Mouse (Mus musculus) 416B (cell line): ENCODE measurements at regions not wholly inside any gene's neighbourhood (a gene's known extent, or its start where the extent isn't known, plus 50 kb on each side); places are given as distances from the start of the nearest gene placed in this dataset.

ENCODE experiments used
- DNase-seq: peaks from one replicate; pipeline ENCODE4 v3.0.0; 2011; ENCODE audit warnings: low read depth

DNA sequence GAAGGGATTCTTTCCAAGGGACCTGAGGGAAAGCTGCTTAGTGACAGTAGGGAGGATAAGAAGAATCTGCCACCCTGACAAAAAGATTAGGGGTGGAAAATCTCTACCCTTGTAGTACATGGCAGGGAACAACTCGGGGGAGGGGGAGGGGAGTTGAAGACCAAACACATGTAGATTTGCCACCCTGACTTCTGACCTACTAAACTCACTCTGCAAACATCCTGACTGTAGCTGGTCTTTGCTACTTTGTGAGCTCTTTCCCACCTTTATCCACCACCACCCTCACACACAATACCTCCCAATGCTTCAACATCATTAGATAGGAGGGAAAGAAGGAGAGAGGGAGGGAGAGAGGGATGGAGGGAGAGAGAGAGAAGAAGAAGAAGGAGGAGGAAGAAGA lies 140.4 kb upstream of the BC052040 start:
- DNase-seq, result no peak

DNA sequence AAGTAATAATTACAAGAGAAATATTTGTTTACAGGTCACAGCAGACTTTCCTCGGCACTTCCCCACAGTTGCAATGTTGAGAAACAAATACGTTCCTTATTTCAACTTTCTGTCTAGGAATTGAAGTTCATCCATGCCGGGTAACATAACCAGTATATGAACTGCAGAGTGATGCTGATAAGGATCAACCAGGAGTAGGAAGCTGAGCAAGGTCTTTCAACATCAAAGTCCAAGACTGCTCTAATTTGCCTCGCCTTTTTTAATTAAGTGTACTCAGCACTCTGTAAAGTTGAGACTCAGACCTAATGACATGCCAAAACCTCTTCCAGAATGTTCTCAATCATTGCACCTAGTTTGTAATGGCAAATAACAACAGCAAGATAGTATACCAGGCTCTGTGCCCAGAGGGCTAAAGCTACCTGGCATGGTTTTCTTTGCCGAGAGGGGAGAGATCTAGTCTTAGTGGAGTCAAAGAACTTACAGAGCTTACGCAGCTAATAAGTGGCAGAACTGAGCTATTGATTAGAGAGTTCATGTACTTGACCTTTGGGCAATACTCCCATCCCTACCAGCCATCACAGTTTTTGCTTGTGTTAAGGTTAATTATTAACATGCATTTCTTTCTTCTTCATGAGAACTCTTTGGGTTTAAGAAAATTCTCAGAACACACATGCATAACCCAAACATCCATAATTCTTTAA lies 131.6 kb upstream of the BC052040 start:
- no peak for DNase-seq

DNA sequence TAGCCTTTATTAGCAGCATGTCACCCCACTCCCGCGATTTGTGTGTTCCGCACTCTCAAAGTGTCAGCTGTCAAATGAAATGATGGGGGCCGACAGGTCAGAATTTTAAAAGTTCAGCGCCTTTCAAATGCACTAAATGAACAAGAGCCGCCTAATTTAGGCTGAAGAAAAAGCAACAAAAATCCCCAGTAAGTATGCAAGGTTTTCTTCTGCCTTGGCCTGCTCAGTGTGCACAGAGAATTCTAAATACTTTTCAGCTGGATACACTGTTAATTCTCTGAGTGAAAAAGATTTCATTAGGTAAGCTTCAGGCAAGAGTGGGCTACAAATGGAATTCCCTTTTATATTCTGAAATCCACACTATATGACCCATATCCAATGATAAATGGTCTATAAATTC lies 125.9 kb upstream of the BC052040 start:
- DNase-seq, result no peak

DNA sequence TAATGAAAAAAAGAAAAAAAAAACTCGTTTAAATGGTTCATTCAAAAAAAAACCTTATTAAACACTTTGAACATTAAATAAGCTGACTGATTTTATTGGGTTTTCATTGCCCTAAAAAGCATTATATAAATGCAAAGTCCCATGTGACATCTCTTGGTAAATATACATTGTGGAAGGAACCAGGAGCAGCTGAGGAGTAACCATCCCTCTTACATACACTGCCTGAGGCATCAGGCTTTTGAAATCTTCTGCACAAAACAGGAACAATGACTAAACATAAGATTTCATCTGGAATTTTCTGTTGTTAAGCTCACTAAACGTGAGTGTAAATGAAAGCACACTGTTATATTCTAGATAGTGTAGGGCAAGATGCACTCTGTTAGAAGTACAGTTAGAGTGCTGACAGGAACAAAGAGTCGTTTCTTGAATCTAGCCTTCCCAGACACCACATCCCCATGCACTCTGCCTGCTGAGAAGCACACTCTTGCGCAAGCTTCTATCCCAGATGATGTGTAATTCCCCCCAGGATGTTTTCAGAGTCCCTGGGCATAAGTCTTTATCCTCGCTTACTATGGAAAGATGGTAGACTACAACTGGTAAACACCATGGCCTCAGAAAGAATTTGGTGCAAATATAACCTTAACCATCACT lies 125.0 kb upstream of the BC052040 start:
- DNase-seq, result no peak

DNA sequence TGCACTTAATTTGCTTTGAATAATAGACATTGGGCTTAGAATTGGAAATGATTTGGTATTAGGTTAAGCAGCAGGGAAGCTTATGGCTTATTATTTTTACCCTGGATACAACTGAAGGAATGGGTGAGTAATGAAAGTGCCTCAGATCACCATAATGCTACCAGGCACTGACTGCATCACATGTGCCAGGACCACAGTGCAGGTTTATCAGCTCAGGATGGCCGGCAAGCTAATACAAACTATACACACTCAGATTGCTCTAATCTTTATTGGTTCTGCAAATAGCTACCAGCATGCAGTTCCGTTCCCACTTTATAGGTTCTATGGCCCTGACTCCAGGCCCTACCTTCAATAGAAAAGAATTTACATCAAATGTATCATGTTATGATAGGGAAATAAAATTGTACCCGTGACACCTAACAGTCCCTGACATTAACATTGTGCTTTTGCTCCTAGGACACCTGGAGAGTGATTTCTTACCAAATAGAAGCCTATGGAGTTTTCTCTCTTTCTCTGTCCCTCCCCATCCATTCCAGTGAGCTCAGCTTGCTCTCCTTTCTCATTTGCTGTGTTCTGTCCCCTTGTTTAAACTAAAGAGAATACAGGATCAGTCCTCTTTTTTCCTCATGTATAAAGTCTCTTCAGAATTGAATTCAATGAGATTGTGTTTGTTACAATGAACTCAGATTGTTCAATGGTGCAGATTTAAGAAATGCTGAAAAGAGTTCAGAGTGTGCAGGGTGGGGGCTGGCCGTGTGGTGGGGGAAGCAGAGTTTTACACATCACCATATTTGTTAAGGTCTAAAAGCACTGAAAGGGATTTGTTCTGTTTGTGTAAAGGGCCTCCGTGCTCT lies 121.3 kb upstream of the BC052040 start:
- DNase-seq, result no peak

- DNase-seq, result no peak
Measured at GRCm38 (mm10) chr2:115460882-115461151, 120.7 kb upstream of the BC052040 start.

GRCm38 (mm10) chr2:115466170-115466569 lies 115.3 kb upstream of the BC052040 start:
- no peak for DNase-seq

GRCm38 (mm10) chr2:115467107-115467745 lies 114.3 kb upstream of the BC052040 start:
- DNase-seq, result no peak

DNA sequence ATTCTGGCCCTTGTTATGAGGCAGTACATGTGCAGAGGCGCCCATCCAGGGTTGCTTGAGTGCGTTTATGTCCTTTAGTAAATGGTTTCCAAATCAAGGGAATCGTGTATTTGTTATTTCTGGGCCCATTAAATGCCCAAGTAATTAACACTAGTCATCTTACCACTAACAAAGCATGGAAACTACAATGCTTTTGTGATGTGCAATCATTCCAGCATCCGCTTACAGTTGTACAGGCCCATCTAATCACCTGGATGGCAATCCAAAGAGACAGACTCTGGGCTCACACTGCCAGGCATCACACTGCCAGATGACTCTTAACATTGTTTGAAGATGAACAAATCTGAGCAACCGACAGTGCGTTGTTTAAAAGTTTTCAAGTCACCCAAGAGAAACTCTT lies 113.6 kb upstream of the BC052040 start:
- DNase-seq, result no peak

- no peak for DNase-seq
Measured at GRCm38 (mm10) chr2:115468471-115468909, 113.0 kb upstream of the BC052040 start.

GRCm38 (mm10) chr2:115469165-115469821 lies 112.2 kb upstream of the BC052040 start:
- DNase-seq, result no peak

GRCm38 (mm10) chr2:115472393-115472792 lies 109.1 kb upstream of the BC052040 start:
- no peak for DNase-seq

DNA sequence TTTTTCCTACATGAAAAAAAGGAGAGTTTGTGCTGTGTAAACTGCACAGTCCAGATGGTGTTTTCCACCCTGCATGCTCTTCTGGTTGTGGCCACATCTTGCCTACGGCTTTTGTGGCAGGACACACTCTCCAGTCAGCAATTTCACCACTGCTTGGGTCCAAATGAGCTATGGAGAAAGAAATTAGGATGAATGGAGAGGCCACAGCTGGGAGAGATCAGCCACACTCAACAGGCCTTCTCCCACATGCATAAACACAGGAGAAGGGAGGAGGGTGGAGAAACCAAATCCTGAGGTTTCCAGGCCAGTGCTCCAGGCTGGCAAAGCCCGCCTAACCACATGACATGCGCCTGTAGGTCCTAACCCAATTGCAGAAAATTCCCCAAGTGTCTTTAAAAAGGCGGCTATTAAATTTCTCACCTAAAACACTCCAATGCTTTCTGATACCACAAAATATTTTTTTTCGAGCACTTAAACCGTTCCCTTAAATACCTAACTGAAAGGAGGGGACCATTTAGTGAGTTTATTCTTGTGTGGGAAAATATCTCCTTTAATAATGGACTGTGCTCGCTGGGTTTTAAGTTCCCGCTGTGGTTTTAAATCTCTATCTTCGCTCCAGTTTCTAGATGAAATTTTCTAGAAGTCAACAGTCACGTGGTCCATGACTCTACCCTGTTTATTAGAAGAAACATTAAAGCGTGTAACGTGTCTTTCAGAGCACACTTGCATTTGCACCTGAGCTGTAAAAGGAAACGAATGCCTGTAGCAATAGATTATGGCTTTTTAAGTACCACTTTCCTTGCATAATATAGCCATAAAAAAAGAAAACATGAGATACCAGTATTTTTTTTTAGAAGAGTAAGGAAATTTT lies 97.9 kb upstream of the BC052040 start:
- no peak for DNase-seq

GRCm38 (mm10) chr2:115488465-115488864 lies 93.1 kb upstream of the BC052040 start:
- DNase-seq, result no peak

DNA sequence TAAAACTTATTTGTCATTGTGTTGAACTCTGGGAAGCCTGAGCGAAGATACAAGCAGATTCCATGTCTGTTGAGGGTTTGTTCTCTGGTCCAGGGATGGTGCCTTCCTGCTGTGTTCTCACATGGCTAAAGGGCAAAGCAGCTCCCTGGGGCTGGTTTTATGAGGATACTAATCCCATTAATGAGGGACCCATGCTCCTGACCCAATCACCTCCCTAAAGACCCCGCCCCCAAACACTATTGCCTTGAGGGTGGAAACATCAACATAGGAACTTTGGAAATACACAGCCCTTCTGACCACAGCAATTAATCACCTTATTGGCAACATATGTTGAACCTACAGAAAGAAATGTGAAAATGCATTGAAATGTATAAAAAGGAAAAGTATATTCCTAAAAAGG lies 88.5 kb upstream of the BC052040 start:
- DNase-seq, result no peak

GRCm38 (mm10) chr2:115499904-115500303 lies 81.6 kb upstream of the BC052040 start:
- no peak for DNase-seq

GRCm38 (mm10) chr2:115509527-115509926 lies 72.0 kb upstream of the BC052040 start:
- DNase-seq, result no peak

GRCm38 (mm10) chr2:115511146-115511545 lies 70.4 kb upstream of the BC052040 start:
- no peak for DNase-seq

GRCm38 (mm10) chr2:115511612-115512525 lies 69.6 kb upstream of the BC052040 start:
- no peak for DNase-seq

GRCm38 (mm10) chr2:115512891-115513290 lies 68.6 kb upstream of the BC052040 start:
- DNase-seq, result no peak
